Mouse (Mus musculus) leukemia stem cell, adult 10-12 weeks (primary cell): ENCODE data around the gene Opn4. TPM values are rescaled to one million over a fixed set of nuclear protein-coding genes. Genes with fewer than 3 reads are reported as not detected.

Experiments used
- polyA plus RNA-seq: library from polyadenylated mRNA; stranded (reverse); fragments of >175 nt; gene quantifications from 2 replicates; pipeline ENCODE4 v1.2.3, GENCODE M21; 2012; ENCODE audit warnings: low replicate concordance

The Opn4 gene
- not detected in 2 replicates for polyA plus RNA-seq

DNA sequence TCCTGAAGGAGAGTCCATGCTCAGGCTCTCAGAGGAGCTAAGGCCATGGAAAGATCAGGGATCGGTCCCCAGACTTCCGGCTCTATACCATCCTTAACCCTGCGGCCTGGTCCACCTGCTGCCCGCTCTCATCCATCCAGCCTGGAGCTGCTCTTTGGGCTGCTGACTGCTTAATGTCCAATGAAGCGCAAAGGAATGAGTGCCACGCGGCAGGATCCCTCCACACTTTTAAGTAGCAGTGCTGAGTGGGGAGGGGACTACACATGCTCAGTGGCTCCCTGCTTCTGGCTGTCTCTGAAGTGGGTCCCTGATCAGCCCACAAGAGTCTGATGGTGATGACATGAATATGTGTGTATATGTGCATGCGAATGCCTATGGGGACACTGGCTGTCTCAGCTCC, at the start of gene Opn4:
Opn4 (minus strand) TSS at position 202 of the 400 bp plus-strand sequence.

DNA sequence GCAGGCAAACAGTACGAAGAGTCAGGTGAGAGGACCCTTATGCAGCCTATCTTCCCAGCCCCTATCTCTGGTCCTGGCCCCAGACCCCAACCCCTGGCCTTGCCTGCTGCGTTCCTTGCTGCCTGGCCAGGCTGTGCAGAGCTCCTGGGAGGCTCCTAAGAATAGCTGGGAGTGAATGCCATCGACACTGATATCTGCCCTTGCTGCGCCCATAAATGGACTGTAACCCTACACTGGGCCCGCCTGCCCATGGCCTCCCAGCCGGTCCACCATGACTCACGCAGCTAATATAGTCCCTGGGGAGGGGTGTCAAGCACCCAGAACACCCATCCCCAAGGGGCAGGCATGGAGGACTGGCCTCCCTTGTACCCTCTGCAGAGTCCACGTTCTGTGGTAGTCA, 11.4 kb downstream of the Opn4 start, which contains the start of gene Ldb3:
Ldb3 (minus strand) TSS at position 185 of the 400 bp plus-strand sequence.

Other genes starting within 250 kb of the Opn4 start
- gene Fam25c, start 244.7 kb downstream of the Opn4 start, polyA plus RNA-seq = not detected in 2 replicates
- gene Sncg, start 225.4 kb downstream of the Opn4 start, polyA plus RNA-seq = not detected in 2 replicates
- gene Mmrn2, start 224.7 kb downstream of the Opn4 start, polyA plus RNA-seq = 0.60 and 1.2 TPM in 2 replicates
- gene Bmpr1a, start 96.8 kb downstream of the Opn4 start, polyA plus RNA-seq = 0.13 TPM in 1 of 2 replicates, not detected in the other
- not detected in 2 replicates for gene 9230112D13Rik, start 77.3 kb downstream of the Opn4 start, polyA plus RNA-seq
- not detected in 2 replicates for gene Ldb3, start 11.5 kb downstream of the Opn4 start, polyA plus RNA-seq
- gene Wapl, start 73.8 kb upstream of the Opn4 start, polyA plus RNA-seq = 16.5 and 18.3 TPM in 2 replicates
- gene Grid1, start 220.0 kb upstream of the Opn4 start, polyA plus RNA-seq = not detected in 2 replicates